Mouse (Mus musculus) hindbrain, embryonic 15.5 days (tissue): ENCODE results near the gene Sphkap. TPM values are rescaled to one million over a fixed set of nuclear protein-coding genes. Genes with fewer than 3 reads are reported as not detected.

Experiments used
- ATAC-seq: fragments of 200-750 bp; cut with Nextera tagmentation; 2 replicates; pipeline ENCODE4 v1.8.0; 2017; ENCODE audit warnings: low read depth, moderate number of reproducible peaks, moderate TSS enrichment; ENCODE audit not compliant: low FRiP score
- H3K27ac ChIP-seq: fragments of 300-500 bp; sonication (generic); replicated peaks from 2 replicates; pipeline ENCODE4 v1.5.1; 2015; ENCODE audit warnings: mild to moderate bottlenecking, inconsistent platforms
- H3K27me3 ChIP-seq: fragments of 300-500 bp; sonication (generic); 2 replicates; pipeline ENCODE4 v1.6.1; 2015; ENCODE audit warnings: control low read depth, inconsistent platforms
- H3K36me3 ChIP-seq: fragments of 300-500 bp; sonication (generic); 2 replicates; pipeline ENCODE4 v1.6.1; 2015; ENCODE audit warnings: control low read depth, inconsistent platforms
- H3K4me1 ChIP-seq: fragments of 300-500 bp; sonication (generic); replicated peaks from 2 replicates; pipeline ENCODE4 v1.6.1; 2015; ENCODE audit warnings: control low read depth, inconsistent platforms
- H3K4me2 ChIP-seq: fragments of 300-500 bp; sonication (generic); 2 replicates; pipeline ENCODE4 v1.6.1; 2015; ENCODE audit warnings: moderate library complexity, mild to moderate bottlenecking, inconsistent platforms
- H3K4me3 ChIP-seq: fragments of 300-500 bp; sonication (generic); 2 replicates; pipeline ENCODE4 v1.5.1; 2015; ENCODE audit warnings: mild to moderate bottlenecking, inconsistent platforms
- H3K9ac ChIP-seq: fragments of 300-500 bp; sonication (generic); 2 replicates; pipeline ENCODE4 v1.6.1; 2015; ENCODE audit warnings: inconsistent platforms
- H3K9me3 ChIP-seq: fragments of 300-500 bp; sonication (generic); 2 replicates; pipeline ENCODE4 v1.6.1; 2016; ENCODE audit warnings: control low read depth, inconsistent platforms
- WGBS: fragments of 180-500 bp; shearing (Covaris S2); methylation state at CpG from one replicate; pipeline ENCODE4 v1.1.7; 2015; 5-methylcytosine and 5-hydroxymethylcytosine counted together
- polyA plus RNA-seq: library from polyadenylated mRNA; unstranded; fragments of >200 nt; fragmentation: Nextera tagmentation; extraction: Ambion mirVana; gene quantifications from 2 replicates; pipeline ENCODE4 v1.2.1, GENCODE M21; 2015

Sphkap gene
- polyA plus RNA-seq, 1 experiment from 2014 or later, result 20.3 TPM

- H3K9me3 ChIP-seq, result no peaks in the 10 kb centered on the region
- 86% methylated on average over 9 of the region's 9 CpGs for WGBS
- ATAC-seq, result peak; percentile 52
These were observed 131.4 kb downstream of the Sphkap start for GRCm38 (mm10) chr1:83276637-83277036.

GRCm38 (mm10) chr1:83251746-83252145 lies 156.3 kb downstream of the Sphkap start:
- no peak overlapping the region for H3K4me3 ChIP-seq
- no peaks in the 10 kb centered on the region for H3K9me3 ChIP-seq
- H3K36me3 ChIP-seq, result no peaks in the 10 kb centered on the region
- H3K4me1 ChIP-seq, result no peaks in the 10 kb centered on the region
- ATAC-seq, result no peak
- H3K27me3 ChIP-seq, result no peaks in the 10 kb centered on the region
- WGBS, result 89% methylated on average over 1 of the region's 1 CpGs
- no peak overlapping the region for H3K27ac ChIP-seq
- no peak overlapping the region for H3K9ac ChIP-seq
- H3K4me2 ChIP-seq, result no peak overlapping the region

More at GRCm38 (mm10) chr1:83276637-83277036, 131.4 kb downstream of the Sphkap start:
- no peak overlapping the region for H3K9ac ChIP-seq
- H3K36me3 ChIP-seq, result no peaks in the 10 kb centered on the region
- no peaks in the 10 kb centered on the region for H3K27me3 ChIP-seq
- H3K4me1 ChIP-seq, result no peaks in the 10 kb centered on the region
- peak overlapping the region; percentile 61 for H3K27ac ChIP-seq
- no peak overlapping the region for H3K4me2 ChIP-seq
- no peak overlapping the region for H3K4me3 ChIP-seq

DNA sequence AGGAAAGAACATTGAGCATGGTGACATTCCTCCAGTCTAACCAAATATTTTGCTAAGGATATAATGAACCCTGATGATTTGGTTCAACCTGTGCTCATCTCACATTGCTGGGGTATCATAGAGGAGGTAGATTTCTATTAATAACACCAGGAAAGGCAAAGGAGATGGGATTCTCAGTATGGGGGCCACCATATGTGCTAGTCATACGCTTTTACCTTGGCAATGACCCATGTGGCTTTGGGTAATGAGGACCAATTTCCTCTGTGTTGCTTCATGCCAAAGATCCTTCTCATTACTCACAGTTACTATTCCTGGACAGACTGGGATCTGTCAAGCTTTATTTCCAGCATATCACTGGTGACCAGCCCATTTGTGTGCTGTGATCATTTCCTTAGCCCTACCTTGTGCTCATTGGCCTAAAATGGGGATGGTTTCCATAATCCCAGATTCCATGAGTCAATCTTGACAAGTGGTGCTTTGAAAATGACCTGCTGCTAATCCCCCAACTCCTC lies 159.7 kb downstream of the Sphkap start:
- H3K27ac ChIP-seq, result no peak overlapping the region
- no peak overlapping the region for H3K4me2 ChIP-seq
- no peaks in the 10 kb centered on the region for H3K4me1 ChIP-seq
- H3K4me3 ChIP-seq, result no peak overlapping the region
- H3K27me3 ChIP-seq, result no peaks in the 10 kb centered on the region
- H3K9ac ChIP-seq, result no peak overlapping the region
- 86% methylated on average over 1 of the region's 1 CpGs for WGBS
- H3K36me3 ChIP-seq, result no peaks in the 10 kb centered on the region
- H3K9me3 ChIP-seq, result no peaks in the 10 kb centered on the region
- no peak for ATAC-seq

DNA sequence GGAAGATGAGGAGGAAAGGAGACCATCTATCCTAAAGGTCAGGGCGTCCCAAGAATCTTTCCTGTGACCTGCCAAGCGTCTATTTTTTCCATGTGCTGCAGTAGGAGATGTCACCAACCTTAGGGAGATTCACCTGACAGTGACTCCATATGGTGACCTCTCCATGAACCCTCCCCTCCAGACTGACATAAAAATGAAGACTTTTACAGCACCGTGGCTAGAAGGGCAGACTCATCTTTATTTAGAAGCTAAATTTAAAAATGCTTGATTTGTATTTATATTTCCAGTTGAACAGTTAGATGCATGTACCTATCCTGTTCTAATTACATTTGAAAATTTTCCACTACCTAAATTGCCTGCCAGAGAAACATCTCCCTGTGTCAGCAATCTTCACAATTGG lies 180.1 kb downstream of the Sphkap start:
- H3K36me3 ChIP-seq, result no peaks in the 10 kb centered on the region
- no peak overlapping the region for H3K27ac ChIP-seq
- H3K4me1 ChIP-seq, result no peaks in the 10 kb centered on the region
- H3K9ac ChIP-seq, result no peak overlapping the region
- no peak for ATAC-seq
- H3K27me3 ChIP-seq, result no peaks in the 10 kb centered on the region
- H3K4me3 ChIP-seq, result no peak overlapping the region
- WGBS, result 81% methylated on average over 3 of the region's 3 CpGs
- no peak overlapping the region for H3K4me2 ChIP-seq
- H3K9me3 ChIP-seq, result no peaks in the 10 kb centered on the region

- Histone ChIP-seq H3K9me3 (no peaks in the 10 kb centered on the region), H3K4me1 (no peaks in the 10 kb centered on the region), H3K27me3 (no peaks in the 10 kb centered on the region), H3K4me2 (no peak overlapping the region), H3K9ac (no peak overlapping the region), H3K36me3 (no peaks in the 10 kb centered on the region), H3K4me3 (no peak overlapping the region), H3K27ac (no peak overlapping the region)
- ATAC-seq, result no peak
These were observed 183.5 kb downstream of the Sphkap start for GRCm38 (mm10) chr1:83224423-83224960.

DNA sequence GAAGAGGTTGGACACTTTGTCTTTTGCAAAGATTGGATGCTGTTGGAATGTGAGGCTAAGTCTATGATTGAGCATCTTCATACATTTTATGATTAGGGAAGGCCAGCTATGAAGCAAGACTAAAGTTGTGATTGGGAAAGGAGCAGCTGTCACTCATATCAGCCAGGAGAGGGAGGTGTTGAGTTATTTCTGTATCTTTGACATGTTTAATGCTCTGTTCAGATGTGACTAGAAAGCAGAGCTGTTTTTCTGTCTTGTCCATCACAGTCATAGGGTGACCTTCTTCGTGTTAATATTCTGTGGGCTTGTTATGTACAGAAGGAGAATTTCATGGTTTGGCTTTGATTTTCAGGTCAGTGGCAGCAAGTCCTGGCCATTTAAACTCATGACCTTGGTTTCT lies 184.9 kb downstream of the Sphkap start:
- no peak for ATAC-seq

GRCm38 (mm10) chr1:83218260-83218659 lies 189.7 kb downstream of the Sphkap start:
- peak; percentile 56; the same call in 1 of the 2 replicates for ATAC-seq
- H3K4me1 ChIP-seq, result no peaks in the 10 kb centered on the region
- WGBS, result 46% methylated on average over 1 of the region's 1 CpGs
- no peaks in the 10 kb centered on the region for H3K36me3 ChIP-seq
- no peak overlapping the region for H3K27ac ChIP-seq
- no peak overlapping the region for H3K4me3 ChIP-seq
- H3K4me2 ChIP-seq, result no peak overlapping the region
- H3K9ac ChIP-seq, result no peak overlapping the region
- H3K9me3 ChIP-seq, result no peaks in the 10 kb centered on the region
- H3K27me3 ChIP-seq, result no peaks in the 10 kb centered on the region

More for the DNA sequence above, 184.9 kb downstream of the Sphkap start:
- Histone ChIP-seq H3K27ac (no peak overlapping the region), H3K27me3 (no peaks in the 10 kb centered on the region), H3K9me3 (no peaks in the 10 kb centered on the region), H3K4me2 (no peak overlapping the region), H3K9ac (no peak overlapping the region), H3K4me3 (no peak overlapping the region), H3K4me1 (no peaks in the 10 kb centered on the region), H3K36me3 (no peaks in the 10 kb centered on the region)
- whole genome bisulfite sequencing, result 73% methylated on average over 1 of the region's 1 CpGs

DNA sequence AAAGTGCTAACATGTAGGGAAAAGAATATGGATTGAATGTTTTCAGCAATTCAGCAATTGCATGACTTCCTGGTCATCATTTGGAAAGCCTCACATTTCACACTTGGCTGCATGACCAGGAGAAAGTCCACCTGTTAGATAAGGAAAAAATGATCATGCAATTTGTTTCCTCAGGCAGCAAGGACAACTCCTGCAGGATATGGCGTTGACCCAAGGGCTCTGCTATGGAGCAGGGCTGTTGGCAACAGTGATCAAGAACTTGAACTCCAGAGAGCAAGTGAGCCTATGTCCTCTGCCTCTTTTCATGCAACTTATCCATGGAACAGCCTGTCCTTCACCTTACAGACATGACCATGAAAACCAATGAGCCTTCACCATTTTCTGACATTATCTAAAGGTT lies 198.0 kb downstream of the Sphkap start:
- Histone ChIP-seq H3K4me3 (no peak overlapping the region), H3K27ac (no peak overlapping the region), H3K27me3 (no peaks in the 10 kb centered on the region), H3K4me1 (no peaks in the 10 kb centered on the region), H3K9ac (no peak overlapping the region), H3K36me3 (no peaks in the 10 kb centered on the region), H3K9me3 (no peaks in the 10 kb centered on the region), H3K4me2 (no peak overlapping the region)
- no peak for ATAC-seq
- 88% methylated on average over 1 of the region's 1 CpGs for WGBS

Other genes starting within 250 kb of the Sphkap start
- gene Daw1, start 248.4 kb downstream of the Sphkap start, polyA plus RNA-seq, result 1.1 and 2.0 TPM in 2 replicates